Mouse (Mus musculus) kidney, postnatal 36 days (tissue): ENCODE data around the gene Cops7b.

Source experiments
- DNase-seq, 2 experiments: peaks; one replicate each; pipeline ENCODE4 v3.0.0; 2021 to 2022; ENCODE audit warnings: mixed read lengths in 2 of 2

Cops7b gene

GRCm38 (mm10) chr1:86598516-86598915 is 15.8 kb downstream of the Cops7b start:
- peak in 1 of 2 experiments; percentile 28 for DNase-seq

GRCm38 (mm10) chr1:86600117-86600516 is 17.4 kb downstream of the Cops7b start:
- DNase-seq, result no peak

GRCm38 (mm10) chr1:86610954-86611353 is 28.2 kb downstream of the Cops7b start:
- DNase-seq, result no peak

- DNase-seq, result no peak
These were observed 29.4 kb downstream of the Cops7b start for GRCm38 (mm10) chr1:86612081-86612480.

GRCm38 (mm10) chr1:86614269-86614668 is 31.6 kb downstream of the Cops7b start:
- DNase-seq, result no peak

- peak; percentile 68 to 81 for DNase-seq
These were observed 35.9 kb downstream of the Cops7b start for GRCm38 (mm10) chr1:86618454-86619125.

- no peak for DNase-seq
These were observed 39.6 kb downstream of the Cops7b start for GRCm38 (mm10) chr1:86622296-86622695.

- no peak for DNase-seq
These were observed 40.6 kb downstream of the Cops7b start for GRCm38 (mm10) chr1:86623001-86624000.

GRCm38 (mm10) chr1:86628270-86628669 is 45.6 kb downstream of the Cops7b start:
- peak; percentile 9 to 12 for DNase-seq

GRCm38 (mm10) chr1:86629936-86630335 is 47.2 kb downstream of the Cops7b start:
- no peak for DNase-seq

GRCm38 (mm10) chr1:86630527-86630926 is 47.8 kb downstream of the Cops7b start:
- no peak for DNase-seq

- DNase-seq, result no peak
These were observed 50.2 kb downstream of the Cops7b start for GRCm38 (mm10) chr1:86632732-86633380.

GRCm38 (mm10) chr1:86633434-86633833 is 50.7 kb downstream of the Cops7b start:
- no peak for DNase-seq

- DNase-seq, result no peak
These were observed 51.4 kb downstream of the Cops7b start for GRCm38 (mm10) chr1:86633840-86634750.

- DNase-seq, result peak; percentile 16 to 29
These were observed 52.2 kb downstream of the Cops7b start for GRCm38 (mm10) chr1:86634751-86635359.

- no peak for DNase-seq
These were observed 60.6 kb downstream of the Cops7b start for GRCm38 (mm10) chr1:86643101-86643809.

- no peak for DNase-seq
These were observed 64.8 kb downstream of the Cops7b start for GRCm38 (mm10) chr1:86647517-86647916.

- DNase-seq, result peak; percentile 39 to 86
These were observed 67.6 kb downstream of the Cops7b start for GRCm38 (mm10) chr1:86650272-86650671.

GRCm38 (mm10) chr1:86652675-86653074 is 70.0 kb downstream of the Cops7b start:
- DNase-seq, result no peak

- DNase-seq, result peak; percentile 43 to 72
These were observed 74.4 kb downstream of the Cops7b start for GRCm38 (mm10) chr1:86657071-86657470.
